Mouse (Mus musculus): Measurements from ENCODE around the gene Prg3.

Gene Prg3

DNA sequence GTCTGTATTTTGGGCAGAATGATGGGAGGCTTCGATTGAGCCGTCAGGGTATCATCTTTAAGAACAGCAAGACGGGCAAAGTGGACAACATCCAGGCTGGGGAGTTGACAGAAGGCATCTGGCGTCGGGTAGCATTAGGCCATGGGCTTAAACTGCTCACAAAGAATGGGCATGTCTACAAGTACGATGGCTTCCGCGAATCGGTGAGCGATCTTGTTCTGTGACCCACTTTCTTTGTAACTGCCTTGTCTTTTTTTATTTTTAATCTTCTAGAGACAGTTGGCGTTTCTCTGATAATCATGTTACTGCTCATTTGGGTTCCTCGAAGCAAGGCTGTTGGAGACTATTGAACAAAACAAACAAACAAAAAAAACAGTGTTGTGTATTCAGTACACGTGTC is 50.3 kb downstream of the Prg3 start:
- no peak for DNase-seq (ENCODE audit: low read depth)

All from 416B (cell line).